Mouse (Mus musculus): ENCODE measurements around the gene Fam90a1a. TPM values are rescaled to one million over a fixed set of nuclear protein-coding genes. Genes with fewer than 3 reads are reported as not detected.

Gene Fam90a1a
- total RNA-seq, 1 experiment from 2014 or later, result not detected

DNA sequence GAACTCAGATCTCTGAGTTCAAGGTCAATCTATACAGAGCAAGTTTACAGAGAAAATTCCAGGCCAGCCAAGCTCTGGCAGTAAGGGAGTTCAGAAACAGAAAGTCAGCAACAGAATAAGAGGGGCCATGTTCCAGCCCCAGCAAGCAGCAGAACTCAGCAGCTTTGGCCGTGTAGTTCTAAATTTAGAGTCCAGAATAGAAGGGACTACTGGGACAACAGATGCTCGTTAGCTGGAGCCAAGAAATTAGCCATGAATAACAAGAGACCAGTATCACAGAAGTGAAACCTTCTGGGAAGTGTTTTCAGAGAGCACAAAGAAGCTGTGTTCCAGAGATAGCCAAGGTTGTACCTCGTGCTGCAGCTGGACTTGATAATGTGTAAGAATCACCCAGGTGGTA is 50.9 kb downstream of the Fam90a1a start:
- ATAC-seq (replicated peaks; ENCODE audit: insufficient number of reproducible peaks, low FRiP score, low TSS enrichment, poor library complexity, severe bottlenecking), result no peak

DNA sequence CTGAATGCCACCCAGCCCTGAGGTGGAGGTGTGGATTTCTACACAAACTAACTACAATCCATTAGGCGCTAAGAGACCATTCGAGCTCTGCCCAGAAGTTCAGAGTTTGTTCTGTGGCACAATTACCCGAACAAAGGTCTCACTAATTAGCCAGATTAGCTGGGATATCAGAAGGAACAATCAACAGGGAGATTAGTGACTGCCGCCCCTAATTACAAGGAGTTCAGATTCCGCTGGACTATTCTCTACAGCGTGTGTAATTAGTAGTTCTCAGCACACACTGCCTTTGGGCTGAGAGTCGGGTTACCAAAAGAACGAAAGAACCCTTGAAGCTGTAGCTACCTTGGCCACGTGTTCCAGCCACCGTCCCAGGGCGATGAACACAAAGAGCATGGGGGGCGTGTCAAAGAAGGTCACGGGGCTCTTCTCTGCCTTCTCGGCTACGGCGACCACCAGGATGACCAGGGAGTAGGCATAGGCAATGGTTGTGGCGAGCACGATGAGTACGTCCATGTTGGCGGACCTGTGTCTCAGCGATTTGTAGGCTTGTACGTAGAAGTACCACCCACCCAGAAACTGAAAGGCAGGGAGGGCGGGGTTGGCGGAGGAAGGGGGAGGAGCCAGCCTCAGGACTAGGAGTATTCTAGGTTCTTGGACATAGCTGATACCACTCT is 54.7 kb downstream of the Fam90a1a start:
- no peak; the same call in 1 of the 2 replicates for ATAC-seq (replicated peaks; ENCODE audit: insufficient number of reproducible peaks, low FRiP score, low TSS enrichment, poor library complexity, severe bottlenecking)

Other genes with a start within 250 kb of the Fam90a1a start
- not detected in 3 replicates for gene Defa24, start 224.2 kb upstream of the Fam90a1a start, total RNA-seq (2017)
- gene Defb50, start 135.2 kb upstream of the Fam90a1a start, total RNA-seq (2017), result not detected in 3 replicates
- not detected in 3 replicates for gene Defb2, start 118.8 kb upstream of the Fam90a1a start, total RNA-seq (2017)
- gene Defb10, start 99.8 kb upstream of the Fam90a1a start, total RNA-seq (2017), result not detected in 3 replicates
- gene Defb9, start 73.3 kb upstream of the Fam90a1a start, total RNA-seq (2017), result not detected in 3 replicates
- gene Defb11, start 52.3 kb upstream of the Fam90a1a start, total RNA-seq (2017), result not detected in 3 replicates
- not detected in 3 replicates for gene Defb15, start 26.0 kb upstream of the Fam90a1a start, total RNA-seq (2017)
- gene Defb35, start 20.4 kb upstream of the Fam90a1a start, total RNA-seq (2017), result not detected in 3 replicates
- not detected in 3 replicates for gene Defb13, start 12.0 kb upstream of the Fam90a1a start, total RNA-seq (2017)
- not detected in 3 replicates for gene Ccdc70, start 11.1 kb downstream of the Fam90a1a start, total RNA-seq (2017)
- not detected in 3 replicates for gene Atp7b, start 101.6 kb downstream of the Fam90a1a start, total RNA-seq (2017)
- gene Alg11, start 102.0 kb downstream of the Fam90a1a start, total RNA-seq (2017), result 11.0 to 16.5 TPM (median 11.2 TPM) in 3 replicates
- gene Nek5, start 166.3 kb downstream of the Fam90a1a start, total RNA-seq (2017), result not detected in 3 replicates
- gene Nek3, start 207.7 kb downstream of the Fam90a1a start, total RNA-seq (2017), result 1.2 to 4.3 TPM (median 3.9 TPM) in 3 replicates
- gene Ckap2, start 227.1 kb downstream of the Fam90a1a start, total RNA-seq (2017), result 2.8 to 6.6 TPM (median 2.8 TPM) in 3 replicates
- gene Vps36, start 234.1 kb downstream of the Fam90a1a start, total RNA-seq (2017), result 40.5 to 54.9 TPM (median 49.6 TPM) in 3 replicates